Mouse (Mus musculus): Measurements from ENCODE around the gene Acvrl1. TPM values are rescaled to one million over a fixed set of nuclear protein-coding genes. Genes with fewer than 3 reads are reported as not detected.
A peak's percentile ranks its signal among the peaks of the same experiment; 100 is the strongest.

Acvrl1 gene
- polyA plus RNA-seq, 1 experiment from 2014 or later: 3.2 TPM

DNA sequence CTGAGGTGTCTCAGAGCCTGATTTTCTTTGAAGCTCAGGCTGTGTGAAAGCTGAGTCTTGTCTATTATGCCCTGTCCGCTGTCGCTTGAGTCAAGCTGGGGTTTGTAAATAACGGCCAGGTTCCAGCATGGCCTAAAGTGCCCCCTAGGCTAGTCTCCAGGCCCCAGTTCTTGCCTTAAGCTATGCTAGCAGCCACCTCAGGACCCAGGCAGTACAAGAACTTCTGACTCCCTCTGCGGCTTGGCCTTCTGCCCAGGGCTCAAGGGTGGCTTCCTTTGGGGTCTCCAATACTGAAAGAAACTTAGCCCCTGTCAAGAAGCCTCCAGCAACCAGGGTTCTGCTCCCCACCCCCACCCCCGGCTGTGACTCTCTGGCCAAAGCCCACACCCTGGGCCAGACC is 15.9 kb downstream of the Acvrl1 start:
- WGBS: 83% methylated on average over 5 of the region's 5 CpGs
- peaks cover 7% of the 10 kb centered on the region; the same call in 1 of the 2 replicates for H3K4me1 ChIP-seq (ENCODE audit: control insufficient read depth, insufficient read depth, low read length)
- ATAC-seq (ENCODE audit: low read depth): no peak
- no peaks in the 10 kb centered on the region for H3K9me3 ChIP-seq (ENCODE audit: control insufficient read depth, low read length)
- H3K4me3 ChIP-seq (ENCODE audit: low read depth, low read length): no peak overlapping the region
- no peak overlapping the region for H3K27ac ChIP-seq (ENCODE audit: low read depth, low read length)
- no peaks in the 10 kb centered on the region for H3K36me3 ChIP-seq (ENCODE audit: control insufficient read depth, insufficient read depth, low read length)
- H3K9ac ChIP-seq (replicated peaks; ENCODE audit: low read depth, low read length): no peak overlapping the region
- H3K4me2 ChIP-seq (ENCODE audit: low read depth, low read length): no peak overlapping the region
- no peaks in the 10 kb centered on the region for H3K27me3 ChIP-seq (ENCODE audit: control insufficient read depth, insufficient read depth, low read length)

DNA sequence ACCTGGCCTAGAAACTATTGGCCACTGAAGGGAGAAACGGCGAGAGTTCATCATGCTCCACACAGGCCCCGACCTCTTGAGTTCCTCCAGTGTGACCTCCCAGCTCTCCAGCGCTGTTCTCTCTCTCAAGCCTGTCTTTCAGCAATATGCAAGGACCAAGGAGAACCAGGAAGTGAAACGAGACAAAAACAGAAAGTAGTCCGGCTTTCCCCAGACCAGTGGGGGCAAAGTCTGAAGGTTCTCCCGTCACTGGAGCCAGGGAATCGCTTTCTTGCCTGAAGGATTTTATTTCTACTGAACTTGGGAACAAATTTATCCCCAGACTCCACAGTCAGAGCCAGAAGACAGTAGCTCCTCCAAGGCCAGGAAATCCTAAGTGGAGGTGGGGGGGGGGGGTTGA is 16.5 kb downstream of the Acvrl1 start:
- Histone ChIP-seq H3K4me2 (ENCODE audit: low read depth, low read length) (no peak overlapping the region), H3K9ac (replicated peaks; ENCODE audit: low read depth, low read length) (no peak overlapping the region), H3K27ac (ENCODE audit: low read depth, low read length) (no peak overlapping the region), H3K4me1 (ENCODE audit: control insufficient read depth, insufficient read depth, low read length) (peaks cover 3% of the 10 kb centered on the region; the same call in 1 of the 2 replicates), H3K27me3 (ENCODE audit: control insufficient read depth, insufficient read depth, low read length) (no peaks in the 10 kb centered on the region), H3K36me3 (ENCODE audit: control insufficient read depth, insufficient read depth, low read length) (no peaks in the 10 kb centered on the region), H3K4me3 (ENCODE audit: low read depth, low read length) (no peak overlapping the region), H3K9me3 (ENCODE audit: control insufficient read depth, low read length) (no peaks in the 10 kb centered on the region)
- WGBS: 84% methylated on average over 8 of the region's 8 CpGs
- no peak for ATAC-seq (ENCODE audit: low read depth)

- no peaks in the 10 kb centered on the region for H3K4me1 ChIP-seq (ENCODE audit: control insufficient read depth, insufficient read depth, low read length)
- no peak overlapping the region for H3K4me3 ChIP-seq (ENCODE audit: low read depth, low read length)
- ATAC-seq (ENCODE audit: low read depth): peak; percentile 92
- H3K4me2 ChIP-seq (ENCODE audit: low read depth, low read length): no peak overlapping the region
- no peak overlapping the region for H3K27ac ChIP-seq (ENCODE audit: low read depth, low read length)
- no peaks in the 10 kb centered on the region for H3K27me3 ChIP-seq (ENCODE audit: control insufficient read depth, insufficient read depth, low read length)
- H3K9ac ChIP-seq (replicated peaks; ENCODE audit: low read depth, low read length): no peak overlapping the region
- 12% methylated on average over 19 of the region's 19 CpGs for WGBS
- H3K36me3 ChIP-seq (ENCODE audit: control insufficient read depth, insufficient read depth, low read length): no peaks in the 10 kb centered on the region
- H3K9me3 ChIP-seq (ENCODE audit: control insufficient read depth, low read length): no peaks in the 10 kb centered on the region
These were observed 17.2 kb downstream of the Acvrl1 start for GRCm38 (mm10) chr15:101145424-101146099.

- Histone ChIP-seq H3K27me3 (ENCODE audit: control insufficient read depth, insufficient read depth, low read length) (no peaks in the 10 kb centered on the region), H3K9me3 (ENCODE audit: control insufficient read depth, low read length) (no peaks in the 10 kb centered on the region), H3K27ac (ENCODE audit: low read depth, low read length) (no peak overlapping the region), H3K9ac (replicated peaks; ENCODE audit: low read depth, low read length) (no peak overlapping the region), H3K4me1 (ENCODE audit: control insufficient read depth, insufficient read depth, low read length) (no peaks in the 10 kb centered on the region), H3K4me2 (ENCODE audit: low read depth, low read length) (no peak overlapping the region), H3K36me3 (ENCODE audit: control insufficient read depth, insufficient read depth, low read length) (no peaks in the 10 kb centered on the region), H3K4me3 (ENCODE audit: low read depth, low read length) (no peak overlapping the region)
- WGBS: 71% methylated on average over 15 of the region's 15 CpGs
- ATAC-seq (ENCODE audit: low read depth): no peak
These were observed 18.0 kb downstream of the Acvrl1 start for GRCm38 (mm10) chr15:101146100-101146965.

- Histone ChIP-seq H3K36me3 (ENCODE audit: control insufficient read depth, insufficient read depth, low read length) (no peaks in the 10 kb centered on the region), H3K9ac (replicated peaks; ENCODE audit: low read depth, low read length) (no peak overlapping the region), H3K27ac (ENCODE audit: low read depth, low read length) (no peak overlapping the region), H3K4me2 (ENCODE audit: low read depth, low read length) (no peak overlapping the region), H3K4me3 (ENCODE audit: low read depth, low read length) (no peak overlapping the region), H3K4me1 (ENCODE audit: control insufficient read depth, insufficient read depth, low read length) (no peaks in the 10 kb centered on the region), H3K9me3 (ENCODE audit: control insufficient read depth, low read length) (no peaks in the 10 kb centered on the region), H3K27me3 (ENCODE audit: control insufficient read depth, insufficient read depth, low read length) (no peaks in the 10 kb centered on the region)
- 81% methylated on average over 16 of the region's 16 CpGs for WGBS
- ATAC-seq (ENCODE audit: low read depth): no peak
These were observed 19.0 kb downstream of the Acvrl1 start for GRCm38 (mm10) chr15:101147115-101147909.

GRCm38 (mm10) chr15:101147910-101148273 is 19.6 kb downstream of the Acvrl1 start:
- Histone ChIP-seq H3K27ac (ENCODE audit: low read depth, low read length) (no peak overlapping the region), H3K27me3 (ENCODE audit: control insufficient read depth, insufficient read depth, low read length) (no peaks in the 10 kb centered on the region), H3K4me1 (ENCODE audit: control insufficient read depth, insufficient read depth, low read length) (no peaks in the 10 kb centered on the region), H3K4me2 (ENCODE audit: low read depth, low read length) (no peak overlapping the region), H3K4me3 (ENCODE audit: low read depth, low read length) (no peak overlapping the region), H3K9ac (replicated peaks; ENCODE audit: low read depth, low read length) (no peak overlapping the region), H3K36me3 (ENCODE audit: control insufficient read depth, insufficient read depth, low read length) (no peaks in the 10 kb centered on the region), H3K9me3 (ENCODE audit: control insufficient read depth, low read length) (no peaks in the 10 kb centered on the region)
- no peak for ATAC-seq (ENCODE audit: low read depth)
- WGBS: 75% methylated on average over 6 of the region's 6 CpGs

- ATAC-seq (ENCODE audit: low read depth): no peak
- WGBS: 81% methylated on average over 6 of the region's 6 CpGs
- H3K4me1 ChIP-seq (ENCODE audit: control insufficient read depth, insufficient read depth, low read length): no peaks in the 10 kb centered on the region
- no peaks in the 10 kb centered on the region for H3K9me3 ChIP-seq (ENCODE audit: control insufficient read depth, low read length)
- no peaks in the 10 kb centered on the region for H3K27me3 ChIP-seq (ENCODE audit: control insufficient read depth, insufficient read depth, low read length)
- H3K4me3 ChIP-seq (ENCODE audit: low read depth, low read length): no peak overlapping the region
- no peak overlapping the region for H3K27ac ChIP-seq (ENCODE audit: low read depth, low read length)
- H3K36me3 ChIP-seq (ENCODE audit: control insufficient read depth, insufficient read depth, low read length): no peaks in the 10 kb centered on the region
- no peak overlapping the region for H3K4me2 ChIP-seq (ENCODE audit: low read depth, low read length)
- H3K9ac ChIP-seq (replicated peaks; ENCODE audit: low read depth, low read length): no peak overlapping the region
These were observed 20.3 kb downstream of the Acvrl1 start for GRCm38 (mm10) chr15:101148604-101149003.

GRCm38 (mm10) chr15:101151409-101152261 is 23.3 kb downstream of the Acvrl1 start:
- Histone ChIP-seq H3K27ac (ENCODE audit: low read depth, low read length) (no peak overlapping the region), H3K4me3 (ENCODE audit: low read depth, low read length) (no peak overlapping the region), H3K9me3 (ENCODE audit: control insufficient read depth, low read length) (no peaks in the 10 kb centered on the region), H3K4me1 (ENCODE audit: control insufficient read depth, insufficient read depth, low read length) (no peaks in the 10 kb centered on the region), H3K4me2 (ENCODE audit: low read depth, low read length) (no peak overlapping the region), H3K27me3 (ENCODE audit: control insufficient read depth, insufficient read depth, low read length) (no peaks in the 10 kb centered on the region), H3K36me3 (ENCODE audit: control insufficient read depth, insufficient read depth, low read length) (no peaks in the 10 kb centered on the region), H3K9ac (replicated peaks; ENCODE audit: low read depth, low read length) (no peak overlapping the region)
- WGBS: 78% methylated on average over 9 of the region's 9 CpGs
- ATAC-seq (ENCODE audit: low read depth): no peak

All from neural tube, embryonic 14.5 days (tissue).